Mouse (Mus musculus): ENCODE results near the gene Reg3b.

DNA sequence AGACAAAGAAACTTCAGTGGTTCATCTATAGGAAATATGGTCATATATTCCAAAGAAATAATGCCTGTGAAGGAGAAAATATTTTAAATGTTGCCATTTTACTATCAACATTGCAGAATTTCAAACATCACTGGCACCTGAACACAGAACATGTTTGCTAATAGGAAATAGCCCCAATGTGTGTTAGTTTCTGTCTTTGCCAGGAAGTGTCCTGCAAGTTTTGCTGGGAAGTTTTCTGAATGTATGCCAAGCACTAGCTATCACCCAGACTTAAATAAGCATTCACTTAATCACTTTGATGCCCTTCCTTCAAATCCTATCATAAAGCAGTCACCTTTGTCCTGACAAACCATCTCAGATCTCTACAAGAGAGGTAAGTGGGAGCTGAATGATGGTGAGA, 10.0 kb downstream of the Reg3b start, which contains the start of gene Reg3a:
- TF ChIP-seq EP300 (IDR thresholded peaks at IDR 0.05; ENCODE audit: insufficient read depth, low read depth, low read length) (no peak), CTCF (IDR thresholded peaks at IDR 0.05) (no peak), POLR2A (IDR thresholded peaks at IDR 0.05; ENCODE audit: insufficient read depth, low read depth, low read length) (no peak)
